Mouse (Mus musculus) embryonic fibroblast, embryonic 13.5 days (primary cell): ENCODE data around the gene Dennd2c.
"Not testable (repeated sequence)": the region's sequence is repeated elsewhere in the genome, so short reads cannot be mapped to it uniquely, and the experiment has no call there.

Experiments used
- CTCF ChIP-seq: IDR thresholded peaks from 2 replicates; pipeline ENCODE4 v1.5.1; 2011; ENCODE audit warnings: mild to moderate bottlenecking, control low read depth, low read length, moderate library complexity, borderline replicate concordance; ENCODE audit not compliant: insufficient read depth
- POLR2A ChIP-seq: IDR thresholded peaks from 2 replicates; pipeline ENCODE4 v1.6.1; 2011; ENCODE audit warnings: low read depth, mild to moderate bottlenecking, control low read depth, low read length, moderate library complexity

DNA sequence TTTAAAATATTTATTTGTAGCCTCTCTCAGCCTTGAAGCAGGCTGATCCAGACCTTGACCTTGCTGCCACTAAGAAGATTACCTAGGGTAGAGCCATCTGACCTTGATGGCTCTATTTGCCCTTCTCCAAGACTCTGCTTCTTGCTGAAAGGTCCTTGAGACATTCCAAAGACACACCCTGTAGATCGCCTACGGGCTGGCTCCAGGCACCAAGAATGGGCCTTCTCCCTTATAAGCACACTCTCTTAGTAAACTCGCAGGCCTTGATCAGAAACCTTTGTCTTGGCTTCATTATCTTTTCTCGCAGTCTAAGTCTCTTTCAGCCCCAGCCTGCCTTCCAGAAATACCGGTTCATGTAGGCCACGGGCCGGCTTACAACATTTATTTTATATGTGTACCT lies 98.7 kb downstream of the Dennd2c start:
- TF ChIP-seq CTCF, POLR2A: not testable (repeated sequence)
